Mouse (Mus musculus) lung, postnatal 0 days (tissue): ENCODE results near the gene Ephb2. TPM values are rescaled to one million over a fixed set of nuclear protein-coding genes. Genes with fewer than 3 reads are reported as not detected.

Experiments
- ATAC-seq: fragments of 200-750 bp; cut with Nextera tagmentation; 2 replicates; pipeline ENCODE4 v1.8.0; 2017; ENCODE audit warnings: moderate library complexity
- DNase-seq: peaks from one replicate; pipeline ENCODE4 v3.0.0-alpha.2; 2016; ENCODE audit warnings: low spot score
- H3K27ac ChIP-seq: fragments of 300-500 bp; sonication (generic); 2 replicates; pipeline ENCODE4 v1.5.1; 2014; ENCODE audit warnings: antibody characterized with exemption, mild to moderate bottlenecking, low read length, mixed read lengths
- H3K27me3 ChIP-seq: fragments of 300-500 bp; sonication (generic); replicated peaks from 2 replicates; pipeline ENCODE4 v1.6.1; 2014; ENCODE audit warnings: low read length, mixed read lengths; ENCODE audit not compliant: insufficient read depth
- H3K36me3 ChIP-seq: fragments of 300-500 bp; sonication (generic); 2 replicates; pipeline ENCODE4 v1.6.1; 2014; ENCODE audit warnings: low read length, mixed read lengths; ENCODE audit not compliant: insufficient read depth
- H3K4me1 ChIP-seq: fragments of 300-500 bp; sonication (generic); 2 replicates; pipeline ENCODE4 v1.6.1; 2014; ENCODE audit warnings: antibody characterized with exemption, low read depth, low read length, mixed read lengths; ENCODE audit not compliant: insufficient read depth
- H3K4me2 ChIP-seq: fragments of 300-500 bp; sonication (generic); replicated peaks from 2 replicates; pipeline ENCODE4 v1.6.1; 2014; ENCODE audit warnings: low read depth, mild to moderate bottlenecking, low read length, moderate library complexity, mixed read lengths
- H3K4me3 ChIP-seq: fragments of 300-500 bp; sonication (generic); 2 replicates; pipeline ENCODE4 v1.5.1; 2014; ENCODE audit warnings: low read depth, low read length
- H3K9ac ChIP-seq: fragments of 300-500 bp; sonication (generic); replicated peaks from 2 replicates; pipeline ENCODE4 v1.6.1; 2014; ENCODE audit warnings: low read depth, mild to moderate bottlenecking
- H3K9me3 ChIP-seq: fragments of 300-500 bp; sonication (generic); 2 replicates; pipeline ENCODE4 v1.6.1; 2016; ENCODE audit warnings: low read length, mixed read lengths
- CTCF ChIP-seq: IDR thresholded peaks from 2 replicates; pipeline ENCODE4 v1.5.1; 2016; ENCODE audit warnings: antibody characterized with exemption, mild to moderate bottlenecking
- EP300 ChIP-seq: IDR thresholded peaks from 2 replicates; pipeline ENCODE4 v1.6.1; 2016; ENCODE audit warnings: antibody characterized with exemption, mild to moderate bottlenecking, control low read depth
- WGBS: fragments of 180-500 bp; shearing (Covaris S2); extraction: QIAGEN DNeasy Blood & Tissue Kit; methylation state at CpG from one replicate; pipeline ENCODE4 v1.1.7; 2014; 5-methylcytosine and 5-hydroxymethylcytosine counted together
- polyA plus RNA-seq: library from polyadenylated mRNA; unstranded; fragments of >200 nt; fragmentation: Nextera tagmentation; extraction: Ambion mirVana; gene quantifications from 2 replicates; pipeline ENCODE4 v1.2.1, GENCODE M21; 2015

The Ephb2 gene
- polyA plus RNA-seq, 1 experiment from 2014 or later, result 0.63 TPM

- ATAC-seq, result no peak
- WGBS, result 37% methylated on average over 6 of the region's 6 CpGs
Observed at GRCm38 (mm10) chr4:136811596-136811995, 24.2 kb downstream of the Ephb2 start.

GRCm38 (mm10) chr4:136808478-136808877 lies 27.3 kb downstream of the Ephb2 start:
- H3K27me3 ChIP-seq, result no peaks in the 10 kb centered on the region
- no peak overlapping the region for H3K27ac ChIP-seq
- no peak for DNase-seq
- H3K4me2 ChIP-seq, result no peak overlapping the region
- TF ChIP-seq EP300 (no peak), CTCF (no peak)
- ATAC-seq, result no peak
- no peaks in the 10 kb centered on the region for H3K36me3 ChIP-seq
- no peak overlapping the region for H3K9ac ChIP-seq
- H3K4me1 ChIP-seq, result no peaks in the 10 kb centered on the region
- 43% methylated on average over 11 of the region's 11 CpGs for WGBS
- no peak overlapping the region for H3K4me3 ChIP-seq
- no peaks in the 10 kb centered on the region for H3K9me3 ChIP-seq

More at GRCm38 (mm10) chr4:136811596-136811995, 24.2 kb downstream of the Ephb2 start:
- Histone ChIP-seq H3K27ac (no peak overlapping the region), H3K4me3 (no peak overlapping the region), H3K4me1 (no peaks in the 10 kb centered on the region), H3K27me3 (no peaks in the 10 kb centered on the region), H3K9me3 (no peaks in the 10 kb centered on the region), H3K9ac (no peak overlapping the region), H3K36me3 (no peaks in the 10 kb centered on the region), H3K4me2 (no peak overlapping the region)
- no peak for TF ChIP-seq EP300
- no peak for TF ChIP-seq CTCF
- no peak for DNase-seq

- H3K9me3 ChIP-seq, result no peaks in the 10 kb centered on the region
- no peak overlapping the region for H3K4me3 ChIP-seq
- no peaks in the 10 kb centered on the region for H3K27me3 ChIP-seq
- no peak for TF ChIP-seq CTCF
- no peak for TF ChIP-seq EP300
- no peak for ATAC-seq
- WGBS, result 69% methylated on average over 11 of the region's 11 CpGs
- H3K9ac ChIP-seq, result no peak overlapping the region
- no peaks in the 10 kb centered on the region for H3K36me3 ChIP-seq
- no peak overlapping the region for H3K27ac ChIP-seq
- no peaks in the 10 kb centered on the region for H3K4me1 ChIP-seq
- H3K4me2 ChIP-seq, result no peak overlapping the region
- DNase-seq, result no peak
Observed at GRCm38 (mm10) chr4:136807448-136808009, 28.3 kb downstream of the Ephb2 start.

GRCm38 (mm10) chr4:136806254-136806653 lies 29.5 kb downstream of the Ephb2 start:
- no peaks in the 10 kb centered on the region for H3K9me3 ChIP-seq
- no peak overlapping the region for H3K4me2 ChIP-seq
- no peaks in the 10 kb centered on the region for H3K4me1 ChIP-seq
- no peaks in the 10 kb centered on the region for H3K27me3 ChIP-seq
- TF ChIP-seq EP300, result no peak
- TF ChIP-seq CTCF, result no peak
- DNase-seq (no peak), ATAC-seq (no peak)
- H3K4me3 ChIP-seq, result no peak overlapping the region
- no peak overlapping the region for H3K9ac ChIP-seq
- no peaks in the 10 kb centered on the region for H3K36me3 ChIP-seq
- 53% methylated on average over 10 of the region's 10 CpGs for WGBS
- H3K27ac ChIP-seq, result no peak overlapping the region

GRCm38 (mm10) chr4:136804343-136804742 lies 31.4 kb downstream of the Ephb2 start:
- 69% methylated on average over 6 of the region's 6 CpGs for WGBS
- Histone ChIP-seq H3K4me1 (no peaks in the 10 kb centered on the region), H3K4me2 (no peak overlapping the region)

GRCm38 (mm10) chr4:136802446-136802845 lies 33.3 kb downstream of the Ephb2 start:
- WGBS, result 11% methylated on average over 12 of the region's 12 CpGs
- no peak overlapping the region for H3K4me2 ChIP-seq
- H3K27me3 ChIP-seq, result no peaks in the 10 kb centered on the region
- no peak overlapping the region for H3K9ac ChIP-seq
- no peaks in the 10 kb centered on the region for H3K4me1 ChIP-seq
- no peak overlapping the region for H3K4me3 ChIP-seq
- ATAC-seq (peak; percentile 83), DNase-seq (peak; percentile 89)
- no peak for TF ChIP-seq CTCF
- no peak for TF ChIP-seq EP300
- H3K9me3 ChIP-seq, result no peaks in the 10 kb centered on the region
- no peak overlapping the region for H3K27ac ChIP-seq
- no peaks in the 10 kb centered on the region for H3K36me3 ChIP-seq

More at GRCm38 (mm10) chr4:136804343-136804742, 31.4 kb downstream of the Ephb2 start:
- Histone ChIP-seq H3K9me3 (no peaks in the 10 kb centered on the region), H3K36me3 (no peaks in the 10 kb centered on the region), H3K27ac (no peak overlapping the region), H3K9ac (no peak overlapping the region), H3K27me3 (no peaks in the 10 kb centered on the region), H3K4me3 (no peak overlapping the region)
- DNase-seq (peak; percentile 58), ATAC-seq (peak; percentile 46; the same call in 1 of the 2 replicates)
- TF ChIP-seq CTCF (no peak), EP300 (no peak)

GRCm38 (mm10) chr4:136801944-136802343 lies 33.8 kb downstream of the Ephb2 start:
- TF ChIP-seq EP300 (no peak), CTCF (no peak)
- H3K4me2 ChIP-seq, result no peak overlapping the region
- no peaks in the 10 kb centered on the region for H3K9me3 ChIP-seq
- H3K27me3 ChIP-seq, result no peaks in the 10 kb centered on the region
- DNase-seq, result no peak
- WGBS, result 77% methylated on average over 5 of the region's 5 CpGs
- no peak overlapping the region for H3K4me3 ChIP-seq
- no peaks in the 10 kb centered on the region for H3K4me1 ChIP-seq
- peak; percentile 3; the same call in 1 of the 2 replicates for ATAC-seq
- no peak overlapping the region for H3K9ac ChIP-seq
- H3K36me3 ChIP-seq, result no peaks in the 10 kb centered on the region
- H3K27ac ChIP-seq, result no peak overlapping the region
